Mouse (Mus musculus): Measurements from ENCODE around the gene Ucma.

GRCm38 (mm10) chr2:4967806-4968205, 8.1 kb upstream of the Ucma start:
- TF ChIP-seq CTCF (IDR thresholded peaks at IDR 0.05 in 2 of 3, conservative IDR thresholded peaks at IDR 0.05 in 1 of 3; ENCODE audit: control insufficient read depth in 1 of 3, insufficient read depth in 1 of 3, low read depth in 2 of 3, low read length in 3 of 3, poor library complexity in 1 of 3, severe bottlenecking in 1 of 3) (no peak), POLR2A (IDR thresholded peaks at IDR 0.05; ENCODE audit: control insufficient read depth in 1 of 2, insufficient read depth in 1 of 2, low read depth in 1 of 2, low read length in 2 of 2, poor library complexity in 1 of 2) (no peak), ZMIZ1 (IDR thresholded peaks at IDR 0.05; ENCODE audit: low read depth, low read length) (no peak), GATA1 (IDR thresholded peaks at IDR 0.05; ENCODE audit: low read depth, low read length) (no peak), GABPA (IDR thresholded peaks at IDR 0.05; ENCODE audit: low read depth, low read length) (no peak), ETS1 (IDR thresholded peaks at IDR 0.05; ENCODE audit: low read depth, low read length) (no peak), ZC3H11A (IDR thresholded peaks at IDR 0.05; ENCODE audit: low read depth, low read length) (no peak), EP300 (IDR thresholded peaks at IDR 0.05; ENCODE audit: low read depth in 1 of 2, low read length in 2 of 2) (no peak), NELFE (IDR thresholded peaks at IDR 0.05; ENCODE audit: low read depth, low read length) (no peak), HCFC1 (IDR thresholded peaks at IDR 0.05; ENCODE audit: low read depth, low read length) (no peak), NRF1 (IDR thresholded peaks at IDR 0.05; ENCODE audit: insufficient read depth, low read depth, low read length, poor library complexity, severe bottlenecking) (no peak), POLR2AphosphoS2 (IDR thresholded peaks at IDR 0.05; ENCODE audit: low read length) (no peak)

All from MEL (cell line).